Mouse (Mus musculus): Measurements from ENCODE around the gene Tram2. TPM values are rescaled to one million over a fixed set of nuclear protein-coding genes. Genes with fewer than 3 reads are reported as not detected.
A peak's percentile ranks its signal among the peaks of the same experiment; 100 is the strongest.

Tram2 gene
- 6.9 and 7.9 TPM in 2 replicates for polyA plus RNA-seq (2014; fragmentation: Nextera tagmentation; extraction: Ambion mirVana)

GRCm38 (mm10) chr1:21079217-21079773 lies at the start of gene Tram2:
TSS of gene Tram2 (minus strand) at chr1:21079229.
- Histone ChIP-seq H3K36me3 (ENCODE audit: control insufficient read depth, insufficient read depth, low read length) (no peaks in the 10 kb centered on the region), H3K27me3 (ENCODE audit: control insufficient read depth, insufficient read depth, low read length) (no peaks in the 10 kb centered on the region), H3K27ac (ENCODE audit: low read depth, low read length) (peak within 1 kb of the TSS; percentile 78), H3K9me3 (ENCODE audit: control insufficient read depth, low read length) (no peaks in the 10 kb centered on the region), H3K4me2 (ENCODE audit: low read depth) (peak within 1 kb of the TSS; percentile 62), H3K4me1 (ENCODE audit: control insufficient read depth, insufficient read depth, low read length) (peaks cover 13% of the 10 kb centered on the region), H3K4me3 (ENCODE audit: low read depth, low read length) (peak within 1 kb of the TSS; percentile 55), H3K9ac (ENCODE audit: low read length) (peak within 1 kb of the TSS; percentile 75)
- ATAC-seq (ENCODE audit: insufficient read depth, low FRiP score, low TSS enrichment) (peak; percentile 92), DNase-seq (ENCODE audit: low spot score) (peak; percentile 95)
- under 1% methylated on average over 37 of the region's 52 CpGs for WGBS

GRCm38 (mm10) chr1:21124713-21125336 lies 45.8 kb upstream of the Tram2 start:
- H3K4me3 ChIP-seq (ENCODE audit: low read depth, low read length) = no peak overlapping the region
- no peak overlapping the region for H3K27ac ChIP-seq (ENCODE audit: low read depth, low read length)
- 63% methylated on average over 14 of the region's 14 CpGs for WGBS
- DNase-seq (ENCODE audit: low spot score) = peak; percentile 14
- H3K36me3 ChIP-seq (ENCODE audit: control insufficient read depth, insufficient read depth, low read length) = no peaks in the 10 kb centered on the region
- ATAC-seq (ENCODE audit: insufficient read depth, low FRiP score, low TSS enrichment) = no peak
- H3K4me1 ChIP-seq (ENCODE audit: control insufficient read depth, insufficient read depth, low read length) = no peaks in the 10 kb centered on the region
- no peak overlapping the region for H3K9ac ChIP-seq (ENCODE audit: low read length)
- no peak overlapping the region for H3K4me2 ChIP-seq (ENCODE audit: low read depth)
- H3K27me3 ChIP-seq (ENCODE audit: control insufficient read depth, insufficient read depth, low read length) = no peaks in the 10 kb centered on the region
- 0 out of 2 replicates have a peak, but pooled peaks cover 3% of the 10 kb centered on the region for H3K9me3 ChIP-seq (ENCODE audit: control insufficient read depth, low read length)

- no peaks in the 10 kb centered on the region for H3K4me1 ChIP-seq (ENCODE audit: control insufficient read depth, insufficient read depth, low read length)
- ATAC-seq (ENCODE audit: insufficient read depth, low FRiP score, low TSS enrichment) (no peak), DNase-seq (ENCODE audit: low spot score) (no peak)
- H3K4me3 ChIP-seq (ENCODE audit: low read depth, low read length) = no peak overlapping the region
- H3K27me3 ChIP-seq (ENCODE audit: control insufficient read depth, insufficient read depth, low read length) = no peaks in the 10 kb centered on the region
- H3K9ac ChIP-seq (ENCODE audit: low read length) = no peak overlapping the region
- WGBS = 91% methylated on average over 4 of the region's 4 CpGs
- H3K27ac ChIP-seq (ENCODE audit: low read depth, low read length) = no peak overlapping the region
- H3K36me3 ChIP-seq (ENCODE audit: control insufficient read depth, insufficient read depth, low read length) = no peaks in the 10 kb centered on the region
- no peak overlapping the region for H3K4me2 ChIP-seq (ENCODE audit: low read depth)
- no peaks in the 10 kb centered on the region for H3K9me3 ChIP-seq (ENCODE audit: control insufficient read depth, low read length)
Observed at GRCm38 (mm10) chr1:21103784-21104183, 24.8 kb upstream of the Tram2 start.

GRCm38 (mm10) chr1:21101221-21102006 lies 22.4 kb upstream of the Tram2 start:
- Histone ChIP-seq H3K4me1 (ENCODE audit: control insufficient read depth, insufficient read depth, low read length) (no peaks in the 10 kb centered on the region), H3K9ac (ENCODE audit: low read length) (no peak overlapping the region), H3K4me2 (ENCODE audit: low read depth) (no peak overlapping the region), H3K4me3 (ENCODE audit: low read depth, low read length) (no peak overlapping the region), H3K36me3 (ENCODE audit: control insufficient read depth, insufficient read depth, low read length) (no peaks in the 10 kb centered on the region), H3K27me3 (ENCODE audit: control insufficient read depth, insufficient read depth, low read length) (no peaks in the 10 kb centered on the region), H3K9me3 (ENCODE audit: control insufficient read depth, low read length) (no peaks in the 10 kb centered on the region), H3K27ac (ENCODE audit: low read depth, low read length) (no peak overlapping the region)
- DNase-seq (ENCODE audit: low spot score) (peak; percentile 49), ATAC-seq (ENCODE audit: insufficient read depth, low FRiP score, low TSS enrichment) (no peak)
- WGBS = 53% methylated on average over 15 of the region's 15 CpGs

- H3K4me3 ChIP-seq (ENCODE audit: low read depth, low read length) = no peak overlapping the region
- WGBS = 86% methylated on average over 4 of the region's 4 CpGs
- H3K9ac ChIP-seq (ENCODE audit: low read length) = no peak overlapping the region
- no peaks in the 10 kb centered on the region; the same call in 1 of the 2 replicates for H3K9me3 ChIP-seq (ENCODE audit: control insufficient read depth, low read length)
- DNase-seq (ENCODE audit: low spot score) (no peak), ATAC-seq (ENCODE audit: insufficient read depth, low FRiP score, low TSS enrichment) (no peak)
- H3K27me3 ChIP-seq (ENCODE audit: control insufficient read depth, insufficient read depth, low read length) = no peaks in the 10 kb centered on the region
- H3K27ac ChIP-seq (ENCODE audit: low read depth, low read length) = no peak overlapping the region
- H3K36me3 ChIP-seq (ENCODE audit: control insufficient read depth, insufficient read depth, low read length) = no peaks in the 10 kb centered on the region
- H3K4me1 ChIP-seq (ENCODE audit: control insufficient read depth, insufficient read depth, low read length) = no peaks in the 10 kb centered on the region
- no peak overlapping the region for H3K4me2 ChIP-seq (ENCODE audit: low read depth)
Observed at GRCm38 (mm10) chr1:21100726-21101125, 21.7 kb upstream of the Tram2 start.

GRCm38 (mm10) chr1:21097001-21097989 lies 18.3 kb upstream of the Tram2 start:
- H3K9me3 ChIP-seq (ENCODE audit: control insufficient read depth, low read length) = no peaks in the 10 kb centered on the region; the same call in 1 of the 2 replicates
- WGBS = 87% methylated on average over 23 of the region's 23 CpGs
- H3K4me3 ChIP-seq (ENCODE audit: low read depth, low read length) = no peak overlapping the region
- no peak for DNase-seq (ENCODE audit: low spot score)
- no peaks in the 10 kb centered on the region for H3K36me3 ChIP-seq (ENCODE audit: control insufficient read depth, insufficient read depth, low read length)
- H3K27me3 ChIP-seq (ENCODE audit: control insufficient read depth, insufficient read depth, low read length) = no peaks in the 10 kb centered on the region
- no peak overlapping the region for H3K9ac ChIP-seq (ENCODE audit: low read length)
- ATAC-seq (ENCODE audit: insufficient read depth, low FRiP score, low TSS enrichment) = no peak; the same call in 1 of the 2 replicates
- no peaks in the 10 kb centered on the region for H3K4me1 ChIP-seq (ENCODE audit: control insufficient read depth, insufficient read depth, low read length)
- H3K4me2 ChIP-seq (ENCODE audit: low read depth) = no peak overlapping the region
- H3K27ac ChIP-seq (ENCODE audit: low read depth, low read length) = no peak overlapping the region

- Histone ChIP-seq H3K36me3 (ENCODE audit: control insufficient read depth, insufficient read depth, low read length) (no peaks in the 10 kb centered on the region), H3K4me2 (ENCODE audit: low read depth) (no peak overlapping the region), H3K27me3 (ENCODE audit: control insufficient read depth, insufficient read depth, low read length) (no peaks in the 10 kb centered on the region), H3K27ac (ENCODE audit: low read depth, low read length) (no peak overlapping the region), H3K9me3 (ENCODE audit: control insufficient read depth, low read length) (no peaks in the 10 kb centered on the region; the same call in 1 of the 2 replicates), H3K9ac (ENCODE audit: low read length) (no peak overlapping the region), H3K4me3 (ENCODE audit: low read depth, low read length) (no peak overlapping the region), H3K4me1 (ENCODE audit: control insufficient read depth, insufficient read depth, low read length) (no peaks in the 10 kb centered on the region)
- 76% methylated on average over 4 of the region's 4 CpGs for WGBS
- DNase-seq (ENCODE audit: low spot score) = no peak
- ATAC-seq (ENCODE audit: insufficient read depth, low FRiP score, low TSS enrichment) = no peak
Observed at GRCm38 (mm10) chr1:21094644-21095215, 15.7 kb upstream of the Tram2 start.

- no peak overlapping the region for H3K27ac ChIP-seq (ENCODE audit: low read depth, low read length)
- H3K27me3 ChIP-seq (ENCODE audit: control insufficient read depth, insufficient read depth, low read length) = no peaks in the 10 kb centered on the region
- 84% methylated on average over 6 of the region's 6 CpGs for WGBS
- DNase-seq (ENCODE audit: low spot score) (no peak), ATAC-seq (ENCODE audit: insufficient read depth, low FRiP score, low TSS enrichment) (no peak)
- H3K9me3 ChIP-seq (ENCODE audit: control insufficient read depth, low read length) = no peaks in the 10 kb centered on the region
- no peaks in the 10 kb centered on the region for H3K4me1 ChIP-seq (ENCODE audit: control insufficient read depth, insufficient read depth, low read length)
- H3K4me2 ChIP-seq (ENCODE audit: low read depth) = no peak overlapping the region
- no peaks in the 10 kb centered on the region for H3K36me3 ChIP-seq (ENCODE audit: control insufficient read depth, insufficient read depth, low read length)
- no peak overlapping the region for H3K4me3 ChIP-seq (ENCODE audit: low read depth, low read length)
- H3K9ac ChIP-seq (ENCODE audit: low read length) = no peak overlapping the region
Observed at GRCm38 (mm10) chr1:21089661-21090117, 10.7 kb upstream of the Tram2 start.

Measured in neural tube, embryonic 11.5 days (tissue).